Mouse (Mus musculus) left cerebral cortex, postnatal 25 days (tissue): ENCODE data around the gene Mlf2. TPM values are rescaled to one million over a fixed set of nuclear protein-coding genes. Genes with fewer than 3 reads are reported as not detected.
A peak's percentile ranks its signal among the peaks of the same experiment; 100 is the strongest.

Experiments used
- DNase-seq, 2 experiments: peaks; one replicate each; pipeline ENCODE4 v3.0.0; 2022; ENCODE audit warnings: low spot score in 2 of 2, mixed read lengths in 1 of 2
- intact Hi-C: fragments of 180-260 bp; cut with DNase I; formaldehyde crosslinking; loops from one replicate; pipeline ENCODE4 v1.15.1; 2025
- total RNA-seq, 2 experiments: library from RNA; stranded (reverse); gene quantifications; 2 replicates each; pipeline ENCODE4 v1.2.3; 2021

Mlf2 gene
- total RNA-seq, 2 experiments from 2014 or later, result 648 to 675 TPM

GRCm38 (mm10) chr6:124966466-124967118 is 35.4 kb downstream of the Mlf2 start:
- DNase-seq, result no peak
- intact Hi-C loops, result no loop called here

GRCm38 (mm10) chr6:124967766-124968165 is 36.6 kb downstream of the Mlf2 start:
- DNase-seq, result peak in 1 of 2 experiments; percentile 25

More at GRCm38 (mm10) chr6:124967766-124968165, 36.6 kb downstream of the Mlf2 start:
- intact Hi-C loops, result no loop called here

Other genes with a start within 250 kb of the Mlf2 start
- gene Emg1, start 219.2 kb upstream of the Mlf2 start, total RNA-seq, result 10 to 100 TPM; 42.9 to 48.8 TPM
- gene Phb2, start 219.1 kb upstream of the Mlf2 start, total RNA-seq, result 100 to 1,000 TPM; 112 to 120 TPM
- 1 to 10 TPM; 3.1 to 4.5 TPM for gene Ptpn6, start 192.7 kb upstream of the Mlf2 start, total RNA-seq
- gene Grcc10, start 190.0 kb upstream of the Mlf2 start, total RNA-seq, result 100 to 1,000 TPM; 315 to 349 TPM
- gene Gm45234, start 175.4 kb upstream of the Mlf2 start, total RNA-seq, result not detected
- 100 to 1,000 TPM; 154 to 162 TPM for gene Atn1, start 174.9 kb upstream of the Mlf2 start, total RNA-seq
- gene Eno2, start 161.7 kb upstream of the Mlf2 start, total RNA-seq, result 1,000 to 10,000 TPM in 1 of 2 experiments, 100 to 1,000 TPM in 1; 999 to 1,002 TPM
- gene Lrrc23, start 151.7 kb upstream of the Mlf2 start, total RNA-seq, result 1 to 10 TPM; 1.5 to 1.9 TPM
- 1 to 10 TPM; 4.4 to 5.2 TPM for gene Spsb2, start 122.7 kb upstream of the Mlf2 start, total RNA-seq
- 100 to 1,000 TPM; 739 to 808 TPM for gene Tpi1, start 117.1 kb upstream of the Mlf2 start, total RNA-seq
- 100 to 1,000 TPM; 176 to 177 TPM for gene Usp5, start 101.9 kb upstream of the Mlf2 start, total RNA-seq
- gene Cdca3, start 101.8 kb upstream of the Mlf2 start, total RNA-seq, result 1 to 10 TPM in 1 of 2 experiments, under 1 TPM in 1; 0.50 to 1.1 TPM
- under 1 TPM in 1 of 2 experiments, not detected in 1; 0.18 TPM for gene Gnb3, start 91.1 kb upstream of the Mlf2 start, total RNA-seq
- gene P3h3, start 73.6 kb upstream of the Mlf2 start, total RNA-seq, result 10 to 100 TPM; 21.9 to 25.7 TPM
- gene Gpr162, start 67.4 kb upstream of the Mlf2 start, total RNA-seq, result 100 to 1,000 TPM; 207 to 229 TPM
- gene Cd4, start 43.2 kb upstream of the Mlf2 start, total RNA-seq, result 1 to 10 TPM; 2.8 to 8.7 TPM
- 1 to 10 TPM; 2.9 to 3.6 TPM for gene Lag3, start 19.7 kb upstream of the Mlf2 start, total RNA-seq
- gene Ptms, start 11.3 kb upstream of the Mlf2 start, total RNA-seq, result 1,000 to 10,000 TPM in 1 of 2 experiments, 100 to 1,000 TPM in 1; 954 to 1,041 TPM
- 100 to 1,000 TPM; 149 to 163 TPM for gene Cops7a, start 34.2 kb downstream of the Mlf2 start, total RNA-seq
- 100 to 1,000 TPM; 169 to 181 TPM for gene Pianp, start 65.3 kb downstream of the Mlf2 start, total RNA-seq
- gene Zfp384, start 77.8 kb downstream of the Mlf2 start, total RNA-seq, result 10 to 100 TPM; 38.4 to 44.1 TPM
- 10 to 100 TPM; 54.0 to 62.1 TPM for gene Ing4, start 108.4 kb downstream of the Mlf2 start, total RNA-seq
- 10 to 100 TPM in 1 of 2 experiments, 1 to 10 TPM in 1; 8.4 to 12.3 TPM for gene Acrbp, start 118.3 kb downstream of the Mlf2 start, total RNA-seq
- under 1 TPM; 0.60 to 0.96 TPM for gene Lpar5, start 136.5 kb downstream of the Mlf2 start, total RNA-seq
- 100 to 1,000 TPM; 154 to 161 TPM for gene Chd4, start 164.6 kb downstream of the Mlf2 start, total RNA-seq
- 10 to 100 TPM; 27.1 to 28.0 TPM for gene Nop2, start 200.5 kb downstream of the Mlf2 start, total RNA-seq
- 10 to 100 TPM; 52.7 to 63.0 TPM for gene Iffo1, start 213.9 kb downstream of the Mlf2 start, total RNA-seq
- gene Gapdh, start 235.1 kb downstream of the Mlf2 start, total RNA-seq, result 1,000 to 10,000 TPM; 2,469 to 2,584 TPM